8 mouse cellular contexts compared by ENCODE assay signal in genomic region chr3:152347227-152347626, GRCm38 (mm10). TPM values are rescaled to one million over a fixed set of nuclear protein-coding genes. Genes with fewer than 3 reads are reported as not detected.
DNase-seq lines count a peak whose midpoint lies in the region; ATAC-seq and TF ChIP-seq lines count a peak whose summit lies in the region.

No protein-coding gene starts in this region.

- peak overlapping the region; percentile 94; the same call in 1 of the 2 replicates for H3K27ac ChIP-seq in heart, embryonic 10.5 days
- peak overlapping the region; percentile 69 for H3K27ac ChIP-seq in MEL (ENCODE audit: control insufficient read depth, low read depth, low read length)
- H3K27ac ChIP-seq in forebrain, postnatal 0 days (ENCODE audit: low read depth, low read length), result no peak overlapping the region

- 29% methylated on average over 3 of the region's 3 CpGs for WGBS in heart, embryonic 10.5 days
- 39% methylated on average over 3 of the region's 3 CpGs for WGBS in forebrain, postnatal 0 days

- TF ChIP-seq CTCF in MEL (IDR thresholded peaks at IDR 0.05 in 2 of 3, conservative IDR thresholded peaks at IDR 0.05 in 1 of 3; ENCODE audit: control insufficient read depth in 1 of 3, insufficient read depth in 1 of 3, low read depth in 2 of 3, low read length in 3 of 3, poor library complexity in 1 of 3, severe bottlenecking in 1 of 3), result no peak
- no peak for TF ChIP-seq CTCF in forebrain, postnatal 0 days (IDR thresholded peaks at IDR 0.05; ENCODE audit: low read depth)

- H3K27me3 ChIP-seq in heart, embryonic 10.5 days (ENCODE audit: insufficient read depth, poor library complexity, severe bottlenecking), result no peaks in the 10 kb centered on the region
- no peaks in the 10 kb centered on the region for H3K27me3 ChIP-seq in MEL (ENCODE audit: control insufficient read depth in 1 of 2, insufficient read depth in 2 of 2, low read length in 2 of 2)
- no peaks in the 10 kb centered on the region for H3K27me3 ChIP-seq in forebrain, postnatal 0 days (ENCODE audit: insufficient read depth, low read length)

- DNase-seq in heart, embryonic 10.5 days (ENCODE audit: low spot score), result no peak
- no peak for DNase-seq in heart, adult 8-10 months (ENCODE audit: low spot score)
- peak; percentile 62 for DNase-seq in MEL (ENCODE audit: low read depth, low spot score)
- DNase-seq in forebrain, postnatal 0 days, result no peak
- DNase-seq in cerebellum, adult 11 months, result no peak
- no peak for DNase-seq in layer of hippocampus, adult 11-12 months (ENCODE audit: low spot score)

- no peak for TF ChIP-seq POLR2A in MEL (IDR thresholded peaks at IDR 0.05; ENCODE audit: control insufficient read depth in 1 of 2, insufficient read depth in 1 of 2, low read depth in 1 of 2, low read length in 2 of 2, poor library complexity in 1 of 2)

- peak overlapping the region; percentile 79 for H3K9ac ChIP-seq in MEL (ENCODE audit: control insufficient read depth, low read depth, low read length, poor library complexity, severe bottlenecking)
- peak overlapping the region; percentile 85 for H3K9ac ChIP-seq in forebrain, postnatal 0 days

- no peaks in the 10 kb centered on the region for H3K9me3 ChIP-seq in heart, embryonic 10.5 days
- H3K9me3 ChIP-seq in MEL (replicated peaks; ENCODE audit: insufficient read depth, low read length), result no peaks in the 10 kb centered on the region
- H3K9me3 ChIP-seq in forebrain, postnatal 0 days (ENCODE audit: low read length), result no peaks in the 10 kb centered on the region

- ATAC-seq in forebrain, postnatal 0 days, result no peak
- peak; percentile 28 for ATAC-seq in megakaryocyte progenitor cell, adult 5-6 weeks (replicated peaks; ENCODE audit: poor library complexity)
- ATAC-seq in frontal cortex, adult (ENCODE audit: low TSS enrichment), result no peak

- peaks cover 49% of the 10 kb centered on the region for H3K79me2 ChIP-seq in MEL (ENCODE audit: control insufficient read depth, insufficient read depth, low read length, poor library complexity)

- TF ChIP-seq EP300 in MEL (IDR thresholded peaks at IDR 0.05; ENCODE audit: low read depth in 1 of 2, low read length in 2 of 2), result peak; percentile 51 to 65

- no peak for TF ChIP-seq RAD21 in MEL (IDR thresholded peaks at IDR 0.05; ENCODE audit: low read depth, low read length)

- peak overlapping the region; percentile 56 for H3K4me2 ChIP-seq in forebrain, postnatal 0 days (ENCODE audit: low read depth)

- peaks cover 33% of the 10 kb centered on the region for H3K4me1 ChIP-seq in heart, embryonic 10.5 days
- H3K4me1 ChIP-seq in MEL (ENCODE audit: control insufficient read depth in 1 of 2, insufficient read depth in 2 of 2, low read length in 2 of 2), result peaks cover 6 to 9% of the 10 kb centered on the region in 2 experiments
- peaks cover 4% of the 10 kb centered on the region; the same call in 1 of the 2 replicates for H3K4me1 ChIP-seq in forebrain, postnatal 0 days (ENCODE audit: insufficient read depth)

- peak overlapping the region; percentile 85 for H3K4me3 ChIP-seq in heart, embryonic 10.5 days
- H3K4me3 ChIP-seq in MEL (ENCODE audit: control insufficient read depth in 1 of 2, insufficient read depth in 1 of 2, low read depth in 2 of 2, low read length in 2 of 2), result peak overlapping the region; percentile 91 to 100
- peak overlapping the region; percentile 87 for H3K4me3 ChIP-seq in forebrain, postnatal 0 days (ENCODE audit: low read depth, low read length)

- 0 out of 2 replicates have a peak, but pooled peaks cover 2% of the 10 kb centered on the region for H3K36me3 ChIP-seq in heart, embryonic 10.5 days
- H3K36me3 ChIP-seq in MEL (ENCODE audit: control insufficient read depth in 1 of 2, insufficient read depth in 2 of 2, low read length in 2 of 2), result peaks cover 2 to 9% of the 10 kb centered on the region in 2 experiments; a peak in 3 of 4 replicates
- no peaks in the 10 kb centered on the region for H3K36me3 ChIP-seq in forebrain, postnatal 0 days (ENCODE audit: insufficient read depth)

TF ChIP-seq in MEL, 35 proteins besides CTCF, POLR2A, EP300 and RAD21:
- TF ChIP-seq POLR2AphosphoS5 (IDR thresholded peaks at IDR 0.05; ENCODE audit: borderline replicate concordance, low read depth, low read length) (no peak), SIN3A (IDR thresholded peaks at IDR 0.05; ENCODE audit: low read length) (0 out of 2 replicates have a peak, but pooled peaks have one; percentile 6), TCF12 (IDR thresholded peaks at IDR 0.05; ENCODE audit: low read depth, low read length) (peak; percentile 68; the same call in 1 of the 2 replicates), ELF1 (IDR thresholded peaks at IDR 0.05; ENCODE audit: low read depth, low read length) (no peak), TAL1 (IDR thresholded peaks at IDR 0.05; ENCODE audit: low read length) (peak; percentile 68), NRF1 (IDR thresholded peaks at IDR 0.05; ENCODE audit: insufficient read depth, low read depth, low read length, poor library complexity, severe bottlenecking) (no peak), GATA1 (IDR thresholded peaks at IDR 0.05; ENCODE audit: low read depth, low read length) (peak; percentile 63; the same call in 1 of the 2 replicates), ETS1 (IDR thresholded peaks at IDR 0.05; ENCODE audit: low read depth, low read length) (0 out of 2 replicates have a peak, but pooled peaks have one; percentile 25), USF1 (IDR thresholded peaks at IDR 0.05; ENCODE audit: low read depth, low read length) (no peak), ZNF384 (IDR thresholded peaks at IDR 0.05; ENCODE audit: low read depth, low read length) (peak; percentile 75), ZKSCAN1 (IDR thresholded peaks at IDR 0.05; ENCODE audit: low read depth, low read length) (no peak)
TF ChIP-seq in MEL: peak in this region for 6.

RNA-seq across cellular contexts. Expression of gene Usp33, which starts 0.9 kb away (rescaled TPM):
- polyA plus RNA-seq in heart, embryonic 10.5 days (2016; fragmentation: Nextera tagmentation; extraction: Ambion mirVana), result 36.2 and 37.6 TPM in 2 replicates
- total RNA-seq in heart, adult 8-10 months (2022), result 10 to 100 TPM; 24.5 to 25.5 (median 24.6) TPM
- 31.0 and 34.1 TPM in 2 replicates for total RNA-seq in MEL (2012; rRNA removed)
- 10 to 100 TPM in 1 of 2 experiments, not detected in 1; 32.3 TPM for polyA plus RNA-seq in MEL (2012; ENCODE audit: insufficient read depth in 1 of 2, insufficient read length in 2 of 2, low read depth in 1 of 2, low replicate concordance in 2 of 2, missing spikeins in 1 of 2)
- total RNA-seq in forebrain, postnatal 0 days (2014; rRNA removed), result 113 and 119 TPM in 2 replicates
- 64.7 and 67.6 TPM in 2 replicates for polyA plus RNA-seq in forebrain, postnatal 0 days (2015; fragmentation: Nextera tagmentation; extraction: Ambion mirVana)
- 23.5 and 35.7 TPM in 2 replicates for total RNA-seq in megakaryocyte progenitor cell, adult 5-6 weeks (2015)
- total RNA-seq in megakaryocyte progenitor cell, adult 5-6 weeks (2017), result 48.4 and 83.5 TPM in 2 replicates

RNA-seq across cellular contexts. Expression of gene Miga1, which starts 7.0 kb away (rescaled TPM):
- 14.5 and 18.4 TPM in 2 replicates for polyA plus RNA-seq in heart, embryonic 10.5 days (2016; fragmentation: Nextera tagmentation; extraction: Ambion mirVana)
- 10 to 100 TPM; 10.4 to 15.8 (median 10.9) TPM for total RNA-seq in heart, adult 8-10 months (2022)
- 10.4 and 14.2 TPM in 2 replicates for total RNA-seq in MEL (2012; rRNA removed)
- polyA plus RNA-seq in MEL (2012; ENCODE audit: insufficient read depth in 1 of 2, insufficient read length in 2 of 2, low read depth in 1 of 2, low replicate concordance in 2 of 2, missing spikeins in 1 of 2), result 10 to 100 TPM in 1 of 2 experiments, not detected in 1; 16.2 TPM
- total RNA-seq in forebrain, postnatal 0 days (2014; rRNA removed), result 20.3 and 24.3 TPM in 2 replicates
- 14.1 and 18.8 TPM in 2 replicates for polyA plus RNA-seq in forebrain, postnatal 0 days (2015; fragmentation: Nextera tagmentation; extraction: Ambion mirVana)
- 20.4 and 22.3 TPM in 2 replicates for total RNA-seq in megakaryocyte progenitor cell, adult 5-6 weeks (2015)
- 25.9 and 36.1 TPM in 2 replicates for total RNA-seq in megakaryocyte progenitor cell, adult 5-6 weeks (2017)

RNA-seq across cellular contexts. Expression of gene Zzz3, which starts 48.0 kb away (rescaled TPM):
- 41.1 and 42.7 TPM in 2 replicates for polyA plus RNA-seq in heart, embryonic 10.5 days (2016; fragmentation: Nextera tagmentation; extraction: Ambion mirVana)
- total RNA-seq in heart, adult 8-10 months (2022), result 10 to 100 TPM; 20.3 to 24.4 (median 22.7) TPM
- 52.5 and 53.7 TPM in 2 replicates for total RNA-seq in MEL (2012; rRNA removed)
- polyA plus RNA-seq in MEL (2012; ENCODE audit: insufficient read depth in 1 of 2, insufficient read length in 2 of 2, low read depth in 1 of 2, low replicate concordance in 2 of 2, missing spikeins in 1 of 2), result 100 to 1,000 TPM in 1 of 2 experiments, 10 to 100 TPM in 1; 46.1 to 507 TPM
- 32.7 and 43.4 TPM in 2 replicates for total RNA-seq in forebrain, postnatal 0 days (2014; rRNA removed)
- 16.1 and 22.6 TPM in 2 replicates for polyA plus RNA-seq in forebrain, postnatal 0 days (2015; fragmentation: Nextera tagmentation; extraction: Ambion mirVana)
- total RNA-seq in megakaryocyte progenitor cell, adult 5-6 weeks (2015), result 49.2 and 50.3 TPM in 2 replicates
- total RNA-seq in megakaryocyte progenitor cell, adult 5-6 weeks (2017), result 54.6 and 80.5 TPM in 2 replicates
